ENCODE assay signal across 18 mouse cellular contexts in the genomic region with DNA sequence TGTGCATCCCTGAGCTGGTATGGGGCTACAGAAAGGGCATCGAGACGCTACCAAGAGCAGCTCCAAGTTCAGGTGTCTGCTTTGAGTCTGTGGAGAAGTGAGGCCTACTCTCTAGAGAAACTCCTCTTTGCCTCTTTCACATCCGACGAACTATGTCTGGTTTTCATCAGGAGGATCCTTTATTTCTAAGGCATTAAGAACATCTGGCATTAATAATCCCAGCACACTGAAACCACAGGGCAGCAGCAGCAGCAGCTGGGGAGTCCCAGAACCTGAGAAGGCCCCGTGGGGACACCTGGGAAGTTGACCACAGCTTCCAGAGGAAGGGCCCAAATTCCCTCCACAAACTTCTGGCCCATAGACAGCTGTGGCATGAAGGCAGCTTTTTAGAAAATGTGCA.
DNase-seq lines count a peak whose midpoint lies in the region; ATAC-seq and TF ChIP-seq lines count a peak whose summit lies in the region.
"Had no signal": no experiment of that assay in that cellular context is flagged by ENCODE, and none has a peak within 500 bp of the region (broad histone marks: within the 10 kb centered on the region; RNA-seq: fewer than 3 reads in every experiment).

No protein-coding gene starts in this region.

- no peak overlapping the region for H3K4me2 ChIP-seq in embryonic facial prominence, embryonic 11.5 days (ENCODE audit: low read depth, low read length)
- H3K4me2 ChIP-seq in limb, embryonic 11.5 days (ENCODE audit: low read depth, severe bottlenecking), result no peak overlapping the region
- no peak overlapping the region for H3K4me2 ChIP-seq in midbrain, postnatal 0 days (ENCODE audit: low read depth, low read length, poor library complexity, severe bottlenecking)
- H3K4me2 ChIP-seq: hindbrain, embryonic 13.5 days; liver, embryonic 11.5 days; midbrain, embryonic 12.5 days had no signal

- H3ac ChIP-seq in C2C12 (ENCODE audit: control insufficient read depth, insufficient read length, low read depth), result no peak overlapping the region

- no peaks in the 10 kb centered on the region for H3K9me3 ChIP-seq in embryonic facial prominence, embryonic 11.5 days (replicated peaks; ENCODE audit: control insufficient read depth, low read length)
- H3K9me3 ChIP-seq in limb, embryonic 11.5 days (ENCODE audit: control insufficient read depth, low read length), result no peaks in the 10 kb centered on the region
- H3K9me3 ChIP-seq in midbrain, postnatal 0 days (ENCODE audit: low read length), result no peaks in the 10 kb centered on the region
- H3K9me3 ChIP-seq: hindbrain, embryonic 13.5 days; midbrain, embryonic 12.5 days had no signal

- no peak overlapping the region for H3K9ac ChIP-seq in embryonic facial prominence, embryonic 11.5 days (replicated peaks; ENCODE audit: low read length)
- H3K9ac ChIP-seq in limb, embryonic 11.5 days (ENCODE audit: low read length), result no peak overlapping the region
- no peak overlapping the region for H3K9ac ChIP-seq in midbrain, postnatal 0 days (replicated peaks; ENCODE audit: low read length, poor library complexity, severe bottlenecking)
- H3K9ac ChIP-seq: hindbrain, embryonic 13.5 days; midbrain, embryonic 12.5 days had no signal

- H3K79me3 ChIP-seq in C2C12 (ENCODE audit: low read depth), result no peaks in the 10 kb centered on the region

- WGBS in embryonic facial prominence, embryonic 11.5 days, result 28% methylated on average over 5 of the region's 5 CpGs
- 17% methylated on average over 5 of the region's 5 CpGs for WGBS in limb, embryonic 11.5 days
- 86% methylated on average over 5 of the region's 5 CpGs for WGBS in midbrain, postnatal 0 days

- no peak overlapping the region for H3K4me3 ChIP-seq in C2C12 (ENCODE audit: insufficient read depth, poor library complexity, severe bottlenecking)
- H3K4me3 ChIP-seq in embryonic facial prominence, embryonic 11.5 days (ENCODE audit: low read depth, low read length), result no peak overlapping the region
- no peak overlapping the region for H3K4me3 ChIP-seq in limb, embryonic 11.5 days (ENCODE audit: low read depth, low read length)
- no peak overlapping the region for H3K4me3 ChIP-seq in midbrain, postnatal 0 days (ENCODE audit: low read depth, low read length)
- H3K4me3 ChIP-seq: hindbrain, embryonic 13.5 days; midbrain, embryonic 12.5 days had no signal

- H3K27ac ChIP-seq in embryonic facial prominence, embryonic 11.5 days (replicated peaks; ENCODE audit: low read depth, low read length), result 0 out of 2 replicates have a peak overlapping the region, but pooled peaks have one; percentile 28
- no peak overlapping the region; the same call in 1 of the 2 replicates for H3K27ac ChIP-seq in limb, embryonic 11.5 days (replicated peaks; ENCODE audit: low read depth, low read length)
- no peak overlapping the region for H3K27ac ChIP-seq in midbrain, postnatal 0 days (ENCODE audit: low read depth, low read length)
- H3K27ac ChIP-seq: hindbrain, embryonic 13.5 days; macrophage; midbrain, embryonic 12.5 days had no signal

- TF ChIP-seq CTCF in C2C12 (IDR thresholded peaks at IDR 0.05; ENCODE audit: control insufficient read depth, insufficient read depth, insufficient read length), result no peak
- no peak for TF ChIP-seq CTCF in midbrain, postnatal 0 days (IDR thresholded peaks at IDR 0.05)

- H3K79me2 ChIP-seq in C2C12 (ENCODE audit: control insufficient read depth, insufficient read depth), result no peaks in the 10 kb centered on the region

- H3K4me1 ChIP-seq in embryonic facial prominence, embryonic 11.5 days (ENCODE audit: control insufficient read depth, insufficient read depth, low read length), result peaks cover 4% of the 10 kb centered on the region; the same call in 1 of the 2 replicates
- peaks cover 14% of the 10 kb centered on the region for H3K4me1 ChIP-seq in limb, embryonic 11.5 days (ENCODE audit: control insufficient read depth, insufficient read depth, low read length)
- H3K4me1 ChIP-seq in midbrain, postnatal 0 days (ENCODE audit: insufficient read depth, low read length), result 0 out of 2 replicates have a peak, but pooled peaks cover 3% of the 10 kb centered on the region
- H3K4me1 ChIP-seq: midbrain, embryonic 12.5 days had no signal

- DNase-seq in 3T3-L1 (ENCODE audit: low read depth, low spot score), result peak; percentile 75
- DNase-seq in embryonic facial prominence, embryonic 11.5 days (ENCODE audit: low spot score), result peak; percentile 89
- DNase-seq in limb, embryonic 11.5 days (ENCODE audit: low spot score), result peak; percentile 62
- no peak for DNase-seq in lung, postnatal 10 days
- no peak for DNase-seq in midbrain, postnatal 0 days (ENCODE audit: low spot score)
- no peak for DNase-seq in kidney, adult 9 months
- DNase-seq: adrenal gland, postnatal 10 days; cerebellum, adult 11 months; cerebellum, postnatal 25 days; gastrocnemius, postnatal 25 days; heart, postnatal 10 days; kidney, adult 18-20 months; lung, adult 2 months had no signal

- H3K36me3 ChIP-seq in C2C12 (ENCODE audit: control insufficient read depth, insufficient read depth), result no peaks in the 10 kb centered on the region
- H3K36me3 ChIP-seq in embryonic facial prominence, embryonic 11.5 days (replicated peaks; ENCODE audit: control insufficient read depth, insufficient read depth, low read depth, low read length), result no peaks in the 10 kb centered on the region
- H3K36me3 ChIP-seq in limb, embryonic 11.5 days (ENCODE audit: control insufficient read depth, insufficient read depth, low read length), result no peaks in the 10 kb centered on the region
- H3K36me3 ChIP-seq in midbrain, postnatal 0 days (ENCODE audit: insufficient read depth, low read length), result no peaks in the 10 kb centered on the region
- H3K36me3 ChIP-seq: hindbrain, embryonic 13.5 days; midbrain, embryonic 12.5 days had no signal

- ATAC-seq in embryonic facial prominence, embryonic 11.5 days (replicated peaks; ENCODE audit: insufficient number of reproducible peaks, low FRiP score, low TSS enrichment, low read depth), result peak; percentile 55; the same call in 1 of the 2 replicates
- ATAC-seq in limb, embryonic 11.5 days (ENCODE audit: insufficient number of reproducible peaks, low FRiP score, low TSS enrichment, low read depth), result peak; percentile 42; the same call in 1 of the 2 replicates
- ATAC-seq in midbrain, postnatal 0 days (ENCODE audit: low FRiP score), result no peak

- no peaks in the 10 kb centered on the region for H3K27me3 ChIP-seq in C2C12 (ENCODE audit: control insufficient read depth, insufficient read depth, insufficient read length)
- H3K27me3 ChIP-seq in embryonic facial prominence, embryonic 11.5 days (ENCODE audit: control insufficient read depth, insufficient read depth, low read length), result no peaks in the 10 kb centered on the region
- no peaks in the 10 kb centered on the region for H3K27me3 ChIP-seq in limb, embryonic 11.5 days (ENCODE audit: control insufficient read depth, insufficient read depth, low read length)
- no peaks in the 10 kb centered on the region for H3K27me3 ChIP-seq in midbrain, postnatal 0 days (ENCODE audit: insufficient read depth, low read length)
- H3K27me3 ChIP-seq: hindbrain, embryonic 13.5 days; midbrain, embryonic 12.5 days had no signal

TF ChIP-seq in C2C12, 6 proteins besides CTCF, POLR2A, EP300 and RAD21:
- TF ChIP-seq USF1 (IDR thresholded peaks at IDR 0.05; ENCODE audit: low read depth) (no peak), MYOD1 (IDR thresholded peaks at IDR 0.05; ENCODE audit: control insufficient read depth, insufficient read length, low read depth) (peak; percentile 8)

Comparison
In these comparisons a context has a peak if more than half of its experiments do, and no peak if none do; other contexts are left out.
1. DNase-seq: peak in 3T3-L1 (single experiment), embryonic facial prominence, embryonic 11.5 days (single experiment) and limb, embryonic 11.5 days (single experiment); none in lung, postnatal 10 days (single experiment), midbrain, postnatal 0 days (single experiment) and kidney, adult 9 months (single experiment).